Mouse (Mus musculus): ENCODE data around the gene Slc25a13. TPM values are rescaled to one million over a fixed set of nuclear protein-coding genes. Genes with fewer than 3 reads are reported as not detected.

The Slc25a13 gene
- polyA plus RNA-seq, 1 experiment = 0.75 TPM

DNA sequence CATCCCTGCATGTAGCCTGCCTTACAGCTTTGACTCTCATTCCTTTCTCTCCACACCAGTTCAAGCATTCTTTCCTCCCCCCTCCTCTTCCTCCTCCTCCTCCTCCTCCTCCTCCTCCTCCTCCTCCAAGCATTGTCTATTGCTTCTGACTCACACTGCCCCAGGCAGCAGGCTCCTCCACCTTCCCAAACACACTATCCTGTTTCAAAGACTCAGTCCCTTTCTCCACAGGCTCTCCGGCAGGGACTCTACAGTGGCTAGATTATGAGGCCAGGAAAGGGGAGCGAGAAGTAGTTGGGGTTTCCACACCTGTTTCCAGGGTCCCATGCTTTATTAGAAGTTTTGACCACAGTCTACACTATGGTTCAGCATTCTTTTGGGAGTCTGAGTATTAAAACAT lies 113.5 kb downstream of the Slc25a13 start:
- 97% methylated on average over 2 of the region's 2 CpGs for WGBS
- Histone ChIP-seq H3K4me3 (ENCODE audit: extremely low read depth, insufficient read depth, insufficient read length) (no peak overlapping the region), H3K27ac (ENCODE audit: insufficient read depth, low read length) (no peak overlapping the region), H3K36me3 (ENCODE audit: control insufficient read depth, insufficient read depth, low read length) (no peaks in the 10 kb centered on the region), H3K4me1 (ENCODE audit: control insufficient read depth, insufficient read depth, insufficient read length) (no peaks in the 10 kb centered on the region), H3K27me3 (ENCODE audit: control insufficient read depth, insufficient read depth, low read length) (no peaks in the 10 kb centered on the region)
- TF ChIP-seq POLR2A (IDR thresholded peaks at IDR 0.05; ENCODE audit: low read depth, low read length) (no peak), CTCF (IDR thresholded peaks at IDR 0.05; ENCODE audit: extremely low read depth, insufficient read depth, insufficient read length, insufficient replicate concordance) (no peak)
- DNase-seq (ENCODE audit: low read depth in 1 of 2, low spot score in 2 of 2) = no peak

DNA sequence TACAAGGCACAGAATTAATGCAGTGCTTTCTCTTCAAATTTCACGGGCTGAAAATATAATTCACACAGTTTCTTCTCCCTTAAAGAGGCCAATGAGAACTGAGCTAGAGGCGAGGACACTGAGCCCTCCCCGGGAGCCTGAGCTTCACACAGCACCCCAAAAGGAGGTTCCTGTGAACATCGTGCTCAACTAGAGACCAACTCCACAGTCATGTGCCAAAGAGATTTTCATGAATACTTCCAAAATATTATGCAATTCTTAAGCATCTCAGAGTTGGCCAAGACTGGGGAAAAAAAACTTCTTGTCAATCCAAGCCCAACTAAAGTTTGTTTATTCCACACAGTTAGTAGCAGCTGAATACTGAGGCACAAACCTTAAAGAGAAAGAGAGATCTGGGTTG lies 115.4 kb downstream of the Slc25a13 start:
- TF ChIP-seq CTCF (IDR thresholded peaks at IDR 0.05; ENCODE audit: extremely low read depth, insufficient read depth, insufficient read length, insufficient replicate concordance) (no peak), POLR2A (IDR thresholded peaks at IDR 0.05; ENCODE audit: low read depth, low read length) (no peak)
- no peaks in the 10 kb centered on the region for H3K27me3 ChIP-seq (ENCODE audit: control insufficient read depth, insufficient read depth, low read length)
- no peak overlapping the region for H3K27ac ChIP-seq (ENCODE audit: insufficient read depth, low read length)
- H3K36me3 ChIP-seq (ENCODE audit: control insufficient read depth, insufficient read depth, low read length) = no peaks in the 10 kb centered on the region
- WGBS = 86% methylated on average over 4 of the region's 4 CpGs
- no peak for DNase-seq (ENCODE audit: low read depth in 1 of 2, low spot score in 2 of 2)
- H3K4me3 ChIP-seq (ENCODE audit: extremely low read depth, insufficient read depth, insufficient read length) = no peak overlapping the region
- H3K4me1 ChIP-seq (ENCODE audit: control insufficient read depth, insufficient read depth, insufficient read length) = no peaks in the 10 kb centered on the region

DNA sequence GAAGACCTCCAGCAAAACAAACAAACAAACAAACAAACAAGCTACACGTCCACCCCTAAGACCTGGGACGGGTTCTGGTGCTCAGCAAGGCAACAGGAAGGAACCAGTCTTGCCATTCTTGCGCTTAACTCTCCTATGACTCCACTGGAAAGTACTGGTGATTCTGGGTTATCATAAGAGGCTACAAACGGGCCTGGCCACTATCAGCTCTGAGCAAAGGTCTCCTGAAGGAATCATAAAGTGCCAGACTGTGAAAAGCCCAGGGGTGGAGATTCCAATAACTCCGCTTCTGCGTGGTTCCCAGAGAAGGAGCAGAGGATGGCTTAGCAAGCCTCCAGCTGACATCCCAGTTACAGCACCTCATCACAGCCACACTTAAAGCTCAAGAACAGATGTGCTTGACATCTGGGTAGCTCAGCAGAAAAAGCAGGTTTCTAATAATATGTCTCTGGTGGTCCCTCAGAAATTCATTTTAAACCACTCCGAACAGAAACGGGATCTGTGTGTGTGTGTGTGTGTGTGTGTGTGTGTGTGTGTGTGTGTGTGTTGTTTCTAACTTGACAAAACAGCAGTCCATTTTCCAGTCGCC lies 116.0 kb downstream of the Slc25a13 start:
- H3K4me3 ChIP-seq (ENCODE audit: extremely low read depth, insufficient read depth, insufficient read length) = no peak overlapping the region
- no peaks in the 10 kb centered on the region for H3K36me3 ChIP-seq (ENCODE audit: control insufficient read depth, insufficient read depth, low read length)
- WGBS = 90% methylated on average over 9 of the region's 9 CpGs
- no peaks in the 10 kb centered on the region for H3K4me1 ChIP-seq (ENCODE audit: control insufficient read depth, insufficient read depth, insufficient read length)
- TF ChIP-seq POLR2A (IDR thresholded peaks at IDR 0.05; ENCODE audit: low read depth, low read length) = no peak
- no peak for TF ChIP-seq CTCF (IDR thresholded peaks at IDR 0.05; ENCODE audit: extremely low read depth, insufficient read depth, insufficient read length, insufficient replicate concordance)
- no peak overlapping the region for H3K27ac ChIP-seq (ENCODE audit: insufficient read depth, low read length)
- no peaks in the 10 kb centered on the region for H3K27me3 ChIP-seq (ENCODE audit: control insufficient read depth, insufficient read depth, low read length)
- no peak for DNase-seq (ENCODE audit: low read depth in 1 of 2, low spot score in 2 of 2)

DNA sequence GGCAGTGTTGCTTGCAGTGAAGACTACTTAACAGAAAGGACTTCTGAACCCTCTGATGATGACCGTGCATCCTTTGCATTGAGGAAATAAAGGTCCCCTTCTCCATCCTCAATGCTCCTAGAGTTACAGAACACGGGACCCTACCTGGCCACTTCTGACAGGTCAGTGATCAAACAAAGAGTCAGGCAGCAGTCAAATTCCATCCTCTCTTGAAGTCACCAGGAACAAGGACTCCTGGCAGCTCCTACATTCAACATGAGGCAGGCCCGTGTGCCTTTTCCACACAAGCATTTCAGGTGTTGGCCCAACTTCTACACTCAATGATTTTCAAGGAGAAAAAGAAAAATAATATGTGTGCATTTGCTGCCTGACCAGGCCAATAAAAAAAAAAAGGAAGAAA lies 123.0 kb downstream of the Slc25a13 start:
- H3K36me3 ChIP-seq (ENCODE audit: control insufficient read depth, insufficient read depth, low read length) = no peaks in the 10 kb centered on the region
- H3K4me1 ChIP-seq (ENCODE audit: control insufficient read depth, insufficient read depth, insufficient read length) = no peaks in the 10 kb centered on the region
- H3K27me3 ChIP-seq (ENCODE audit: control insufficient read depth, insufficient read depth, low read length) = no peaks in the 10 kb centered on the region
- 93% methylated on average over 3 of the region's 3 CpGs for WGBS
- TF ChIP-seq CTCF (IDR thresholded peaks at IDR 0.05; ENCODE audit: extremely low read depth, insufficient read depth, insufficient read length, insufficient replicate concordance) = no peak
- no peak for TF ChIP-seq POLR2A (IDR thresholded peaks at IDR 0.05; ENCODE audit: low read depth, low read length)
- no peak for DNase-seq (ENCODE audit: low read depth in 1 of 2, low spot score in 2 of 2)
- no peak overlapping the region for H3K4me3 ChIP-seq (ENCODE audit: extremely low read depth, insufficient read depth, insufficient read length)
- no peak overlapping the region for H3K27ac ChIP-seq (ENCODE audit: insufficient read depth, low read length)

DNA sequence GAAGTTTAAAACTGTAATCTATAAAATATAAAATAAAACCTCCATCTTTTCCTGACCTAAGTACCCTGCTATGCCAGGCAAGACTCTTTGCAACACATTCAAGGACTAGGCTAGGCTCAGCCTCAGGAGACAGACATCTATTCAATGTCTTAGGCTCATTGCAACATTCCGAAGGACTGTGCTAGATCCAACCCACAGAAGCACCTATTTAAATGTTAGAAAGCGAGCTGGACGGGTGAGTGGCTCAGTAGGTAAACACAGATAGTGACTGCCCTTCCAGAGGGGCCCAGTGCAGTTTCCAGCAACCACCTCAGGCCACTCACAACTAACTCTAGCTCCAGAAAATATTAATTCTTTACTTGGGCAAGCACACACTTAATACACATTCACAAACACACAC lies 123.5 kb downstream of the Slc25a13 start:
- TF ChIP-seq CTCF (IDR thresholded peaks at IDR 0.05; ENCODE audit: extremely low read depth, insufficient read depth, insufficient read length, insufficient replicate concordance) = no peak

DNA sequence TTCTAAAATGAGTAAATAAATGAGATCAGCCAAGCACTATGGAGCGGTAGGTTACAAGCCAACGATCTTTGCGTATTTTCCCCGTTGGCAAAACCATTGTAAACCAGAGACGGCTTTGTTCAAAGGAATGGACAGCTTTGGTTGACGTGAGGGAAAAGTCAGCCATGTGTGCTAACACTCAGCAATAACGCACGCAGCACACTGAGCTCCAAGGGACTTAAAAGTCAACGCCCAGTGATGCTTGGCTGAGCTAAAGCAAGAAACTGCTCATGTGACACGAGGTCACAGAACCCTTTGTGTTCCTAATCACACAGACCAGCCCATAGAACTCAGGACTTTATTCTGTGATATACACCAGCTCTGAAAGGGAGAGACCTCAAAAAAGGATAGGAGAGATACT lies 124.5 kb downstream of the Slc25a13 start:
- no peaks in the 10 kb centered on the region for H3K27me3 ChIP-seq (ENCODE audit: control insufficient read depth, insufficient read depth, low read length)
- no peaks in the 10 kb centered on the region for H3K4me1 ChIP-seq (ENCODE audit: control insufficient read depth, insufficient read depth, insufficient read length)
- no peak overlapping the region for H3K4me3 ChIP-seq (ENCODE audit: extremely low read depth, insufficient read depth, insufficient read length)
- no peaks in the 10 kb centered on the region for H3K36me3 ChIP-seq (ENCODE audit: control insufficient read depth, insufficient read depth, low read length)
- WGBS = 94% methylated on average over 10 of the region's 10 CpGs
- H3K27ac ChIP-seq (ENCODE audit: insufficient read depth, low read length) = no peak overlapping the region
- TF ChIP-seq CTCF (IDR thresholded peaks at IDR 0.05; ENCODE audit: extremely low read depth, insufficient read depth, insufficient read length, insufficient replicate concordance) (no peak), POLR2A (IDR thresholded peaks at IDR 0.05; ENCODE audit: low read depth, low read length) (no peak)
- no peak for DNase-seq (ENCODE audit: low read depth in 1 of 2, low spot score in 2 of 2)

More for the DNA sequence above, 123.5 kb downstream of the Slc25a13 start:
- no peaks in the 10 kb centered on the region for H3K27me3 ChIP-seq (ENCODE audit: control insufficient read depth, insufficient read depth, low read length)
- H3K36me3 ChIP-seq (ENCODE audit: control insufficient read depth, insufficient read depth, low read length) = no peaks in the 10 kb centered on the region
- 91% methylated on average over 3 of the region's 3 CpGs for WGBS
- DNase-seq (ENCODE audit: low read depth in 1 of 2, low spot score in 2 of 2) = no peak
- H3K4me1 ChIP-seq (ENCODE audit: control insufficient read depth, insufficient read depth, insufficient read length) = no peaks in the 10 kb centered on the region
- H3K4me3 ChIP-seq (ENCODE audit: extremely low read depth, insufficient read depth, insufficient read length) = no peak overlapping the region
- H3K27ac ChIP-seq (ENCODE audit: insufficient read depth, low read length) = no peak overlapping the region

DNA sequence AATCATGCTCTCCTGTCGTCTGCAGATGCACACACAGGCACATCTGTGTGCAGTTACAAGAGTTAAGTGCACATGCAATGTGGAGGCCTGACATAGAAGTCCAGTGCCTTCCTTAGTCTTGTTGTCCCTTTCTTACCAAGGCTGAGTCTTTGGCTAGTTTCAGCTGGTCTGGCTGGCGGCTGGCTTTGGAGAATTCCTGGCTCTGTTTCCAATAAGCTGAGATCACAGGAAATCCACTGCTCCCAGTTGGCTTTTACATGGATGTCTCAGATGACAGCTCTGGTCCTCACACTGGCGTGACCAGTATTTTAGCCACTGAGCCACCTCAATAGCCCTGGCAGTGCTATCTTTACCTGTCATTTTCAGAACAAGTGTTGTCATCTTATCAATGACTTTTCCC lies 126.0 kb downstream of the Slc25a13 start:
- TF ChIP-seq CTCF (IDR thresholded peaks at IDR 0.05; ENCODE audit: extremely low read depth, insufficient read depth, insufficient read length, insufficient replicate concordance) (no peak), POLR2A (IDR thresholded peaks at IDR 0.05; ENCODE audit: low read depth, low read length) (no peak)
- Histone ChIP-seq H3K27ac (ENCODE audit: insufficient read depth, low read length) (no peak overlapping the region), H3K4me3 (ENCODE audit: extremely low read depth, insufficient read depth, insufficient read length) (no peak overlapping the region), H3K36me3 (ENCODE audit: control insufficient read depth, insufficient read depth, low read length) (no peaks in the 10 kb centered on the region), H3K4me1 (ENCODE audit: control insufficient read depth, insufficient read depth, insufficient read length) (no peaks in the 10 kb centered on the region), H3K27me3 (ENCODE audit: control insufficient read depth, insufficient read depth, low read length) (no peaks in the 10 kb centered on the region)
- no peak for DNase-seq (ENCODE audit: low read depth in 1 of 2, low spot score in 2 of 2)
- 93% methylated on average over 3 of the region's 3 CpGs for WGBS
